Mouse (Mus musculus) CH12F3 (cell line): ENCODE data around the gene Klrb1b.

Experiments
- in situ Hi-C: fragments of 300-500 bp; cut with MboI; formaldehyde crosslinking; loops from 2 replicates; pipeline ENCODE4 v1.14.3; 2020; ENCODE audit warnings: low sequenced_read_pairs

Gene Klrb1b

GRCm38 (mm10) chr6:128764598-128764997 is 61.5 kb downstream of the Klrb1b start:
- in situ Hi-C loops = loop anchor here (10.0 kb wide), 1 partner anchor 70 kb away; no protein-coding TSS in a partner anchor

GRCm38 (mm10) chr6:128763736-128764523 is 62.2 kb downstream of the Klrb1b start:
- in situ Hi-C loops = loop anchor here (10.0 kb wide), 1 partner anchor 71 kb away; no protein-coding TSS in a partner anchor
